Mouse (Mus musculus): ENCODE data around the gene Atg7.
A peak's percentile ranks its signal among the peaks of the same experiment; 100 is the strongest.

The Atg7 gene

DNA sequence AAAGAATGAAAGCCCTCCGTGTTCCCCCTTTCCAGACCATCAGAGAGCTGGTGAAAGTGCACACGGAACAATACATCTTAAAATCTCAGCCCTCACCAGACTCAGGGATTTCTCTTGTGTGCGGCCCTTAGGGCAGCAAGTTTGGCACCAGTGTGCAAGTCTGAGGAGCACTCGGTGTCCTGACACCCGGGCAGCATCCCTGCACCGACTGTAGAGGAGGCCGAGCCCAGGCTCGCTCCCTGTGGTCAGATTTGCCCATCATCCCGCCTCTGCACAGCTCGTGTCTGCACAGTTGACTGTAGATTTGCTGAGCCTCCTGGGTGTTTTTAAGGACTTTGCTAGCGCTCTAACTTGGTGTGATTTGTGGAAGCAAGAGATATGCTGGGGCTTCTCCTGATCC lies 94.3 kb downstream of the Atg7 start:
- no peak for DNase-seq

- DNase-seq, result no peak
Measured at GRCm38 (mm10) chr6:114737931-114738759, 95.2 kb downstream of the Atg7 start.

- DNase-seq, result no peak
Measured at GRCm38 (mm10) chr6:114738760-114739112, 95.8 kb downstream of the Atg7 start.

DNA sequence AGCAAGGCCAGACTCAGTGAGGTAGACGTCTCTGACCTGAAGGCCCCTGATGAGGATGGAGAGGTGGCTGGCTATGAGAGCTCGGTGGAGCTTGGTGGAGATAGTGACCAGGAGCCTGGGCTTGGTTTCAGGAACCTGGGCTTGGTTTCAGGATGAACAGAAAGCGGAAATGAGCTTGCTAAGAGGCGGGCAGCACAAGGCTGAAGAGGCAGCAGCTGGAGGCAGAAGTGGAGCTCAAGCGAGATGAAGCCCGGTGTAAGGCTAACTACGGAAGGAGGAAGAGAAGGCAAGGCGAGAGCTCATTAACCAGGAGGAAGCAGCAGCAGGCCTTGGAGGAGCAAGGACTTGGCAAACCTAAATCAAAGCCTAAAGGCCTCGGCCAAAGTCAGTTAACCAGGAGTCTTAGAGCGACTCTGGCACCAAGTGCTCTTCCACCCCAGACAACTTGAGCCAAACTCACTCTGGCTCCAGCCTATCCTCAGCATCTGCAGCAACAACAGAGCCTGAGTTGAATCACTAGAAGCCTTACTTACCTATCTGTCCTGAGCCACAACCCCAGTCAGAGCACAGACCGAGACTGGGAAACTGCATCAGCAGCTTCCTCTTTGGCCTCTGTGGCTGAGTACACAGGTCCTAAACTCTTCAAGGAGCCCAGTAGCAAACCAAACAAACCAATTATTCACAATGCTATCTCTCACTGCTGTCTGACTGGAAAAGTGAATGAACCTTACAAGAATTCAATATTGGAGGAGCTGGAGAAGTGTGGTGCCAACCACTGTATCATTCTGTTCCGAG lies 99.5 kb downstream of the Atg7 start:
- DNase-seq, result no peak

DNA sequence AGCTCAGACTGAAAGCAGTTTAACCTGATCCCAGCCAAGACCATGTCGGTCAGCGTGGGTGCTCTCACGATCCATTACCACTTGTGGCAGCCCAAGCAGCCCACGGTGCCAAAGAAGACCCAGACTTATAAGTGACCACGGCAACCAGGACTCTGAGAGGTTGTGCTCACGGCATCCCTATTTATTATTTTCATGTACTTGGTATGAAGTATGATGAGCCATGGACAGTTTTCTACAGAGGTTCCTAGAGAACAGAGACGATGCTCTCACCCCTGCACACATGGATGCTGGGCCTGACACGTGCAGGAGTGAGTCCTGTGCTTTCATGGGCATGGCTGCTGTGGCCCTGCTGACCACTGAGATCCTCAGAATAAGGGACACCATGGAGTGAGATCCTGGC lies 100.2 kb downstream of the Atg7 start:
- no peak for DNase-seq

DNA sequence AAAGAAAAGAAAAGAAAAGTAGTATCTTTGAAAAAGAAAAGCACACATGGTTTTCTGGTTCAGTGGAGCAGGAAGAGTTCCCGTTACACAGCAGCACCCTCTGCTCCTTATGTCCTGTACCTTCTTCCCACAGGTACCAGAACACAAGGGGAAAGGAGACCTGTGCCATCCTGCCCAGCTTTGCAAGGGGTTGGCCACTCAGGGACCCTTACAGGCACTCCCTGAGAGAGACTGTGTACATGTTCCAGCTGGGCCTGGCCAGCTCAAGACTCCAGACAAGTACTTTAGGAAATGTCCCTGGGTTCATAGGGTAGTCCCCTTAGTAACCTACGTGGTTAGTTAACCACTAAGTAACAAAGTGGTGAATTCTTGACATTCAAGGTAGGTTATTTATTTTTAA lies 100.9 kb downstream of the Atg7 start:
- no peak for DNase-seq

DNA sequence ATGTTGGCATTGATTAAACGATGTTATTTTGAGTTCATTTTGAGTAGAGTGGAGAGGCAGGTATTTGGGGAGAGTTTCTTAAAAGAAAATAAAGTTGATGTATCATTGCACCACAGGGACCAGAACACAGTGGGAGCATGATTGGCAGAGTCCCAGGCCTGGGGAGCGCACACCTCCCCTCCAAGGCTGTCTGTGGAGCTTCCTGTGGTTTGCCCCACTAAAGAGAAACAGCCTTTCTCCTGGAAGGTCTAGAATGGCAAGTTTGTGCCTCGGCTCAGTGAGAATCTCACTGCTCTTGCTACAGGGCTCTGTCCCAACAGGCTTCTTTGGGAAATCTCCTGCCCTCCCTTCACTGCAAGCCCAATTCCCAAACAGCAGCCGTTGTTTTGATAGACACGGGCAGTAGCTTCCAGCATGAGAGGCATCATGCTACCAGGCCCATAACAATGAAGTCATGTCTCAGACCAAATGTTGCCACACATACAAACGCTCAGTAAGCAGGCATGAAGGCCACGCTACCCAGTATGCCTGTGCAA lies 103.6 kb downstream of the Atg7 start:
- no peak for DNase-seq

DNA sequence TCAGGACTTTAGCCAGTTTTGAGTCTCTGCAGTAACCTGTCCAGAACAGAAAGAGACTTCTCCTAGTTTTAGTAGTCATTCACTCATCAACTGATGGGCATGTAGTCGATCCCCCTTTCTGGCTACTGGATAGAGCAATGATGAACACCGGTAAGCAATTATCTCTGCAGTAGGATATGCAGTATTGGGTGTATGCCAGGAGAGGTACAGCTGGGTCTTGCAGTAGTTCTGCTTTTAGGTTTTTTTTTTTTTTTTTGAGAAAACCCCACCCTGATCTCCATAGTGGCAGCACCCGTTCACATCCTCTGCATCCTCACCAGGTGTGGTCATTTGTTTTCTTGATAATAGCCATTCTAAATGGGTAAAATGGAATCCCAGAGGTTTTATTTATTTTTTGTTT lies 105.5 kb downstream of the Atg7 start:
- no peak for DNase-seq

DNA sequence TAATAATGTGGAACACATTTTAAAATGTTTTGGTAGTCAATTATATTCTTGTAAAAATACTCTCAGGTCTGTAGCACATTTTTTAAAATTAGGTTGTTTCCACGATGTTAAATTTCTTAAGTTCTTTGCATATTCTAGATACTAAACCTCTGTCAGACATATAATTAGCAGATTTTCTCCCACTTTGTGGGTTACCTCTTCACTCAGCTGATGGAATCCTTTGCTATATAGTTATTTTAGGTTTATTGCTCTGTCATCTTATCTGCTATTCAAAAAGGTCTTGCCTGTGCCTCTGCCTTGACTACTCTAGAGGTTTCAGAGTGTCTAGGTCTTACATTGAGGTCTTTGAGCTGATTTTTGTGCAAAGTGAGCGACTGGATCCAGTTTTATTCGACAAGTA lies 106.0 kb downstream of the Atg7 start:
- DNase-seq, result no peak

GRCm38 (mm10) chr6:114758795-114759194 lies 115.9 kb downstream of the Atg7 start:
- no peak for DNase-seq

GRCm38 (mm10) chr6:114766314-114766713 lies 123.4 kb downstream of the Atg7 start:
- no peak for DNase-seq

DNA sequence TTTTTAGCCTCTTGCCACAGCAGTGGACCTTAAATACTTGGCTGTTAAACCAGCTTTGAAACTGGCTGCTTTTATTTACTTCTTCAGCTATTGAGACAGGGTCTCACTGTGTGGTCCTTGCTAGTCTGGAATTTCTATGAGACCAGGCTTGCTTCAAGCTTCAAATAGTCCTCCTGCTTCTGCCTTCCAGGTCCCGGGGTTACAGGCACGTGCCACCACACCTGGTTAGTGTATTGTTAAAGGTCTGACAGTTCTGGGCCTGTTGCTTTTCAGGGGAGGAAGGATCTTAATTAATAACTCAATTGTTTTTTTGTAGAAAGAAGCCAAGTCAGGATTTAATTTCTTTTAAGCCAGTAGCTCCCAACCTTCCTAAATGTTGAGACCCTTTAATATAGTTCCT lies 124.8 kb downstream of the Atg7 start:
- no peak for DNase-seq

DNA sequence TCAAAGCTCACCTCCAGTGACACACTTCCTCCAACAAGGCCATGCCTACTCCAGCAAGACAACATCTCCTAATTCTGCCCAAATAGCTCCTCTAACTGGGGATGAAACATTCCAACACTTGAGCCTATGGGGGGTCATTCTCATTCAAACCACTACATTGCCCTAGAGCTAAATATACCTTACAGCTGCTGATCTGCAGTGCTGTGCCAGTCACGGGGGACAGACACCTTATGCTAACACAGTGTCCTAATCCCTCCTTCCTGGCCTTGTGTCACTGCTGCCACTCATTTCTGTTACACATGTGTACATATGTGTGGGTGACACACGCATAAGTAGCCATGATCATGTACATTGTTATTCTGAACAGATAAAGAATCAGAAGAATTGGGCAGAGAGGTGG lies 127.4 kb downstream of the Atg7 start:
- no peak for DNase-seq

GRCm38 (mm10) chr6:114771502-114771901 lies 128.6 kb downstream of the Atg7 start:
- no peak for DNase-seq

GRCm38 (mm10) chr6:114775210-114775609 lies 132.3 kb downstream of the Atg7 start:
- no peak for DNase-seq

GRCm38 (mm10) chr6:114777872-114778271 lies 135.0 kb downstream of the Atg7 start:
- DNase-seq, result no peak

DNA sequence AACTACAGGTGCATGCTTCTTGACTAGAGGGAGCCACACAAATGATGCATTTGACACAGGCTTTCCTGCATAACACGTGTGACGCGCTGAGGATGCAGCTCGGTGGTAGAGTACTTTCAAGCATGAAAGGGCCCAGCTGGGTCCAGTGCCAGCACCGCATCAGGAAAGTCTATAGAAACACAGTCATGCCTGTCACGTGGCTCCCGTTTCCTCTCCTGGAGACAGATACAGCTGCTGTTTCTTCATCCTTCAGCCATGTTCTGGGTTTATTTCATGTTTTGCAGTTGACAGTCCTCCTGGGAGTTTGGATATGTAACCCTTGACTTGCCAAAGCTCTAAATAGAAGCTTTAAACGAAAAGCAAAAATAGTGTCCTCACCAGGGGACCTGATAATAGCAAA lies 135.8 kb downstream of the Atg7 start:
- DNase-seq, result no peak

DNA sequence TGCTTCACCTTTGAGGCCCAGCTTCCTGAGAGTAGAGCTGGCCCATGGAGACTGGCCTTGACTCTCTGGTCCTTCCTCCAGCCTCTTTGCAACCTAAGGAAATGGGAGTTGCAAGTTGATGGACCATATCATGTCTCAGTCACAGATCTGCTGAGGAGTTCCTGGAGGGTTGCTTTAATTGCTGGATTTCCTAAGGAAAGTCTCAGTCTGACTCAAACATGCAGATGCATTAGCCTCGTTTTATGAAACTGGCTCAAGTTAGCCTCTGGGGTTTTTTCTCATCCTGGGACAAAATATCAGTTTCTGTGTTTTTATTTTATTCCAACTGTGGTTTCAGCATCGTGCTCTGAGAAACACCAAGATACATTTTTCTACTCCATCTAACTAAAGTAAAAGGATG lies 137.7 kb downstream of the Atg7 start:
- no peak for DNase-seq

DNA sequence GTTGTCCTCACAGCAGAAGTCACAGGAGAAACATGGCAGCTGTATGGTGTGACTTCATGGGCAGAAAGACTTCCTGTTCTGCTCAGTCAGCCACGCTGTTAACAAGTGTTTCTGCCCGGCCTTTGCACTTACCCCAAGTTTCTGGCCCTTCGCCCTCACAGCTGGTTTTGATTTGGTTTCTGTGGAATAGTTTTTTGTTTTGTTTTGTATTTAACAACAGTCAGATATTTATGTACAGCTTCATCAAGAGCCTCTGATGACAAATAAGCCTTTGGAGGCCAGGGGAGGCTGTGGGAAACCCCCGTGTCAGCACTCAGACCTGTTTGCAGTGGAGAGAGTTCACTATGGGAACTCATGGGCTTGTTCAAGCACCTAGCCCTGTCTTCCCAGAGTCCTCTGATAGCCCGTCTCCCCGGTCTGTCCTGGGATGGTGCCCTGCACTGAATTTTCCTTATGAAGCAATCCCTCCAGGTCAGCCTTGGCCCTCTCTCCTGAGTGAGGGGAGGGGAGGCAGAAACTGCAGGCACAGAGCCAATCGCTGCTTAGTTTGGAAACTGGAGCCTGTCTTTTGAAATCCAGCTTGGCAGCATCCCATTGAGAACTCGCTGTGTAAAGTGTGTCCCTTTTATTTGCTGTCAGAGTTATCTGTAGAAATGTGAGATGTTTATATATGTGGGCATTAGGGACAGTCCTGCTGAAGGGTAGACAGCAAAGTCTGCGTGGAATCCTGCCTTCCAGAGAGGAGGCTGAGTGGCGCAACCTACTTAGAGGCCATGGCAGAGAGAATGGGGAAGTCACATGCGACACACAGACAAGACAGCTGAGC lies 138.7 kb downstream of the Atg7 start:
- peak in 1 of 2 experiments; percentile 6 for DNase-seq

DNA sequence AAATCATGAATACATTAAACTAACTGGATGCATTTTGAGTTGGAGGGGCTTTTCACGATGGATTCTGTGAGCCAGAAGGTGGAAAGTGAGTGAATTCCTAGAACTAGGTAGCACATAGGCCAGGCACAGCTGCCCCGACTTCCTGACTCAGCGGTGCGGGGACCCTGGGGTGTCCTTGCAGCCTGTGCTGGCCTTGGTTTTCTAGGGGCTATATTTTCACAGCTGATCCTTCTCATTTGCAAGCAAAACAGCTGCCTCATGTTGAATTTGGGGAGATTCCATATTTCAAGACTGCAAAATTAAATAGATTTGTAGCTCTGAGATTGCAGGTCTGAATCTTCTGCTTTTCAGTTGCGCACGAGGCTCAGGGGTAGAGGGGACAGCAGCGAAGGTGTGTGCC lies 139.6 kb downstream of the Atg7 start:
- no peak for DNase-seq

DNA sequence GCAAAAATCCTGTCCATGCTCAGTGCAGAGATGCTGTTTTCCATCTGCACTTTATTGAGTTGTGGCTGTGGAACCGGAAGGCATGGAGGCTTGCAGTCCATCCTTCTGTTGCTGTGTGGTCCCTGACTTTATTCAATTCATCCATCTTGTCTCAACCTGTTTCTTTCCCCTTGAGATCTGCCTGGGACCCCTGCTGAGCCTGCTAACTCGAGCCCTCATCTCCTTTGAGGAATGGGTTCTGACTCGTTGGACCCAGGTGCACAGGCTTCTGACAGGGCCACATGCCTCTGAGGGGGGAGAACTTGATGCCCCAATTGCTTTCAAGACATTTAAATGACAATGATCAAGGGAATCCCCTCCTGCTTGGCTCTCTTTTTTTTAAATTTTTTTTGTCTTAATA lies 143.6 kb downstream of the Atg7 start:
- no peak for DNase-seq

DNA sequence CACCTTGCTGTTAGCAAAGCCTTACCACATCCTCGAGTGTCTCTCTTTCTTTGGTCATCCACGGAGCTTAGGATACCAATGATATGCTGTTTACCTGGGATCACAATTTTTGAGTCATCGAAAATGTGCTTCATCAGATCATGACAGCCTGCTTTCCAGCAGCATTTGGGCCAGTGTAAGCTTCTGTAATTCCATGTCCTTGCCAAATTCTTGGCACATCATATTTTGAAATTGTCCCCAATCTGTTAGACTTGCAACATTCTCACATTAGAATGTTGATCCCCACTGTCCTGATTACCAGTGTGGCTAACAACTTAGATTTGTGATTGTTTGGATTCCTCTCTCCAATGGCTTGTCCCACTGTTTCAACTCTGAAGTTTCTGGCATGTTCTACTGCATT lies 144.7 kb downstream of the Atg7 start:
- no peak for DNase-seq

- no peak for DNase-seq
Measured at GRCm38 (mm10) chr6:114788663-114789062, 145.8 kb downstream of the Atg7 start.

Data from thymus, adult 18-20 months (tissue).